Mouse (Mus musculus) embryonic facial prominence, embryonic 13.5 days (tissue): ENCODE results near the gene Ppp6r1. TPM values are rescaled to one million over a fixed set of nuclear protein-coding genes. Genes with fewer than 3 reads are reported as not detected.
A peak's percentile ranks its signal among the peaks of the same experiment; 100 is the strongest.

Experiments used
- ATAC-seq: fragments of 200-750 bp; cut with Nextera tagmentation; 2 replicates; pipeline ENCODE4 v1.8.0; 2017; ENCODE audit warnings: low read depth; ENCODE audit not compliant: insufficient number of reproducible peaks, insufficient read depth, low FRiP score, low TSS enrichment
- H3K27ac ChIP-seq: fragments of 300-500 bp; sonication (generic); 2 replicates; pipeline ENCODE4 v1.5.1; 2015; ENCODE audit warnings: moderate library complexity, mild to moderate bottlenecking, inconsistent platforms
- H3K27me3 ChIP-seq: fragments of 300-500 bp; sonication (generic); 2 replicates; pipeline ENCODE4 v1.6.1; 2015; ENCODE audit warnings: mild to moderate bottlenecking, inconsistent platforms
- H3K36me3 ChIP-seq: fragments of 300-500 bp; sonication (generic); 2 replicates; pipeline ENCODE4 v1.6.1; 2015; ENCODE audit warnings: mild to moderate bottlenecking, inconsistent platforms
- H3K4me1 ChIP-seq: fragments of 300-500 bp; sonication (generic); 2 replicates; pipeline ENCODE4 v1.6.1; 2015; ENCODE audit warnings: inconsistent platforms
- H3K4me2 ChIP-seq: fragments of 300-500 bp; sonication (generic); 2 replicates; pipeline ENCODE4 v1.6.1; 2015; ENCODE audit warnings: moderate library complexity, mild to moderate bottlenecking, inconsistent platforms
- H3K4me3 ChIP-seq: fragments of 300-500 bp; sonication (generic); 2 replicates; pipeline ENCODE4 v1.5.1; 2015; ENCODE audit warnings: mild to moderate bottlenecking, inconsistent platforms
- H3K9ac ChIP-seq: fragments of 300-500 bp; sonication (generic); 2 replicates; pipeline ENCODE4 v1.6.1; 2015; ENCODE audit warnings: mild to moderate bottlenecking, inconsistent platforms
- H3K9me3 ChIP-seq: fragments of 300-500 bp; sonication (generic); 2 replicates; pipeline ENCODE4 v1.6.1; 2016; ENCODE audit warnings: inconsistent platforms
- WGBS: fragments of 180-500 bp; shearing (Covaris S2); methylation state at CpG from one replicate; pipeline ENCODE4 v1.1.7; 2015; ENCODE audit warnings: mixed read lengths; 5-methylcytosine and 5-hydroxymethylcytosine counted together
- polyA plus RNA-seq: library from polyadenylated mRNA; unstranded; fragments of >200 nt; fragmentation: Nextera tagmentation; extraction: Ambion mirVana; gene quantifications from 2 replicates; pipeline ENCODE4 v1.2.1, GENCODE M21; 2015

Gene Ppp6r1
- polyA plus RNA-seq, 1 experiment from 2014 or later, result 14.1 TPM

DNA sequence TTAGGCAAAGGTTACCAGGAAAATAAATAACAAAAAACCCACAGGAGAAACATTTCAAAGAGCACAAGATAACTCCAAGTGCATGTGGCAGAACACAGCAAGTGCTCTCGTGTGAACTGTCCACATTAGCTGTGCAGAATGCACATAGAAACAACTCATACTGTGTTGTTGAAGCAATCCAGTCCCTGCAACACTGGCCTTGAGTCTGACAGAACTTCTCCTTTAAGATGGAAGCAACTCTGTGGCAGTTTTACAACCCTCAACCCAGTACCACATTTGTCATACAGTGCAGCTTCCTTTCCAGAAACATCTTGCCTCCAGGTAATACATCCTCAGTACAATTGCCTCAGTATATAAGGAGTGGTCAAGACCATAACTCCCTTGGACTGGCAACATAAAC is 2.0 kb downstream of the Ppp6r1 start:
- Histone ChIP-seq H3K36me3 (peaks cover 10% of the 10 kb centered on the region; the same call in 1 of the 2 replicates), H3K4me2 (peak overlapping the region; percentile 78), H3K27me3 (no peaks in the 10 kb centered on the region), H3K4me1 (peaks cover 55% of the 10 kb centered on the region), H3K27ac (no peak overlapping the region), H3K9ac (peak overlapping the region; percentile 94), H3K4me3 (peak overlapping the region; percentile 83), H3K9me3 (no peaks in the 10 kb centered on the region)
- WGBS, result 62% methylated on average over 1 of the region's 1 CpGs
- ATAC-seq, result no peak

- no peaks in the 10 kb centered on the region for H3K27me3 ChIP-seq
- no peaks in the 10 kb centered on the region for H3K9me3 ChIP-seq
- no peak overlapping the region for H3K9ac ChIP-seq
- peaks cover 17% of the 10 kb centered on the region for H3K36me3 ChIP-seq
- peaks cover 55% of the 10 kb centered on the region for H3K4me1 ChIP-seq
- no peak for ATAC-seq
- H3K4me2 ChIP-seq, result no peak overlapping the region
- no peak overlapping the region for H3K27ac ChIP-seq
- H3K4me3 ChIP-seq, result no peak overlapping the region
- 80% methylated on average over 1 of the region's 1 CpGs for WGBS
Measured at GRCm38 (mm10) chr7:4655916-4656315, 2.9 kb downstream of the Ppp6r1 start.

GRCm38 (mm10) chr7:4655393-4655792 is 3.4 kb downstream of the Ppp6r1 start:
- no peak for ATAC-seq
- Histone ChIP-seq H3K36me3 (peaks cover 17% of the 10 kb centered on the region), H3K4me2 (no peak overlapping the region), H3K4me1 (peaks cover 50% of the 10 kb centered on the region), H3K27ac (no peak overlapping the region), H3K9ac (no peak overlapping the region), H3K4me3 (no peak overlapping the region), H3K27me3 (no peaks in the 10 kb centered on the region), H3K9me3 (no peaks in the 10 kb centered on the region)
- WGBS, result 86% methylated on average over 4 of the region's 4 CpGs

DNA sequence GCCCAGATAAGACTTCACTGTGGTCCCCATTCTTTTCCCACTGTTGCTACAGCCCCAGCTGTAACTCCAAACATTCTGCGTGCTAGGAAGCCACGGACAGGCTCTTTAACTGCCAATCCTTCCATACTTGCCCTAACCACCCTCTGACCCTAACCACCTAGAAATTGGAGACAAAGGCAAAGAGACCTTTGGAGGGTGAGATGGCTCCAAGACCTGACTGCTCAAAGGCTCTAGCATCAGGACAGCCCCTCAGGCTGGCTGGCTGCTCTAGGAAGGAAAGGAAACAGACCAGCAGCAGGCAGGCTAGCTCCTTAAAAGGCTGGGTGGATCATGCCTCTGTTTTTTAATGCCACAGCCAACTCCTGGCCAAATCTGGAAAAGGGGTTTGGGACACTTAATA is 4.6 kb downstream of the Ppp6r1 start:
- no peak for ATAC-seq
- H3K36me3 ChIP-seq, result peaks cover 17% of the 10 kb centered on the region
- H3K9me3 ChIP-seq, result no peaks in the 10 kb centered on the region
- peaks cover 43% of the 10 kb centered on the region for H3K4me1 ChIP-seq
- H3K27me3 ChIP-seq, result no peaks in the 10 kb centered on the region
- no peak overlapping the region for H3K4me2 ChIP-seq
- WGBS, result 92% methylated on average over 2 of the region's 2 CpGs
- H3K4me3 ChIP-seq, result no peak overlapping the region
- H3K9ac ChIP-seq, result 0 out of 2 replicates have a peak overlapping the region, but pooled peaks have one; percentile 17
- H3K27ac ChIP-seq, result no peak overlapping the region

GRCm38 (mm10) chr7:4653780-4654179 is 5.0 kb downstream of the Ppp6r1 start:
- H3K9me3 ChIP-seq, result no peaks in the 10 kb centered on the region
- H3K4me3 ChIP-seq, result no peak overlapping the region
- H3K4me1 ChIP-seq, result peaks cover 43% of the 10 kb centered on the region
- no peak overlapping the region for H3K4me2 ChIP-seq
- 0 out of 2 replicates have a peak overlapping the region, but pooled peaks have one; percentile 17 for H3K9ac ChIP-seq
- H3K36me3 ChIP-seq, result peaks cover 17% of the 10 kb centered on the region
- H3K27ac ChIP-seq, result no peak overlapping the region
- WGBS, result 79% methylated on average over 7 of the region's 7 CpGs
- H3K27me3 ChIP-seq, result no peaks in the 10 kb centered on the region
- ATAC-seq, result no peak

DNA sequence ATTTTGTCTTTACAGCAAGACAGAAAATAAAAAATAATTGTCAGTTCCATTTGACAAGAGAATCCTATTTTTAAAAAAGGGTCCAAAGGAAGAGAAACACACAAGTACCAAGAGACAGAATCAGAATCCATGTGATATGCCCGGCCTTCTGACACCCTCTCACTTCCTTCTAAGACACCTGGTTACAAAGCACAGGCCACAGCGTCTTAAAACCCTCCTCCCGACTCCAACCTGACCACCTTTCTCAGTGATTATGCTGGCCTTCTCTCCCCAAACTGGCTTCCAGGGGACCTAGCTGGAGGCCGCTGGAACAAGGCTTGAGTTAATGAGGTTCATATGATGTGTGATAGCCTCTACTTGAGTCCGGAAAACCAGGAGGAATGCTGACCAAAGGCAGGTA is 5.5 kb downstream of the Ppp6r1 start:
- H3K9ac ChIP-seq, result 0 out of 2 replicates have a peak overlapping the region, but pooled peaks have one; percentile 11
- no peak for ATAC-seq
- 68% methylated on average over 5 of the region's 5 CpGs for WGBS
- H3K27ac ChIP-seq, result no peak overlapping the region
- H3K27me3 ChIP-seq, result no peaks in the 10 kb centered on the region
- H3K4me2 ChIP-seq, result no peak overlapping the region
- H3K4me1 ChIP-seq, result peaks cover 43% of the 10 kb centered on the region
- no peak overlapping the region for H3K4me3 ChIP-seq
- H3K36me3 ChIP-seq, result peaks cover 17% of the 10 kb centered on the region
- H3K9me3 ChIP-seq, result no peaks in the 10 kb centered on the region

DNA sequence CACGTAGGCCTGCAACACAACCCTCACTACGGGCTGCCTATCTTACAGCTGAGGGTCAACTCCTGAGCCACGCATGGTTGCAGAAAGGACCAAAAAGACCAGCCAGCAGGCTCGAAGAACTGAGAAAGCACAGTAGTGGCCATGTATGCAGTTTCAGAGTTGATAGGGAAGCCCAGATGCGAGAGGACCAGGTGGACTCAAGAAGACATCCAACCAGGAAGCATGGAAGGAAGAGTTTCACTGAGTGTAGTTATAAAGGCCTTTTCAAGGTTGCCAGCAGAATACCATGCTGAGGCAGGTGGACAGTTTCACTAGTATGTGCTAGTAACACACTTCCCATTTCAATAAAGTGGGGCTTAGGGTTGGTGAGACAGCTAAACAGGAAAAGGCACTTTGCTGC is 6.1 kb downstream of the Ppp6r1 start:
- Histone ChIP-seq H3K4me3 (no peak overlapping the region), H3K36me3 (peaks cover 17% of the 10 kb centered on the region), H3K9me3 (no peaks in the 10 kb centered on the region), H3K27ac (no peak overlapping the region), H3K4me2 (no peak overlapping the region), H3K4me1 (peaks cover 41% of the 10 kb centered on the region), H3K9ac (no peak overlapping the region), H3K27me3 (no peaks in the 10 kb centered on the region)
- WGBS, result 93% methylated on average over 5 of the region's 5 CpGs
- no peak for ATAC-seq

DNA sequence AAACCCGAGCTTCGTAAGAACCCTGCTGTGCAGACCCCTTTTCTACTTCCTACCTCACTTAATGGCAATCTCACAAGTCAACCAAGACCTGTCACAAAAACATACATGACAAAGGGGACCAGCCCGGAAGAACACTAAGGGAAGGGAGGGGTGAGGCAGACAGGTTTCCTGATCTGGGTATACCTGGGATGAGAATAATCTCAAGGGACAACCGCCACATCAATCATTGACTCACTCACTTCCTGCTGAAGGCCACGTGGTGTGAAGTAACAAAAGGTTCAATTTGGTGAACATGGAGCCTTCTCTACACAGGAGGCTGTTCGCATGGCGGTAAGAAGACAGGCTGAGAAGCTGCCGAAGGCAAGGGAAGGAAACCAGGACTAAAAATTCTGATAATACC is 7.2 kb downstream of the Ppp6r1 start:
- peaks cover 30% of the 10 kb centered on the region for H3K4me1 ChIP-seq
- H3K4me2 ChIP-seq, result no peak overlapping the region
- H3K27me3 ChIP-seq, result no peaks in the 10 kb centered on the region
- WGBS, result 89% methylated on average over 8 of the region's 8 CpGs
- H3K36me3 ChIP-seq, result peaks cover 28% of the 10 kb centered on the region
- H3K4me3 ChIP-seq, result no peak overlapping the region
- ATAC-seq, result no peak
- no peak overlapping the region for H3K27ac ChIP-seq
- H3K9me3 ChIP-seq, result no peaks in the 10 kb centered on the region
- H3K9ac ChIP-seq, result no peak overlapping the region

DNA sequence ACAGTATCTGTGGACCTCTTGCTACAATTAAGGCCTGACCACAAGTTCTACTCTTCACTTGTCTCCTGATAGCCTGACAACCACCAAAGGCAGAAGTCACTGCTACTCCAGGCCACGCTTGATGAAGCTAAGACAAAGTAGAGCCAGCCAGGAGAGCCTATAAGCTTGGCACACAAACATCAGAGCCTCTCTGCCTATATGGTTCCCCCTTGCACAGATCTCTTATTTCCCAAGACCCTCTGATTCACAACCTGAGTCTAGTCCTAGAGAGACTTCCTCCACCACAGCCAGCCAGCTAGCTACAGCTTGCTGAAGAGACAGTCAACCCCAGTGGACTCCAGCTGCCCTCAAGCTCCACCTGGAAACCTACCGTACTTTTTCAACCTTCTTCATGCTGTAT is 10.8 kb downstream of the Ppp6r1 start:
- Histone ChIP-seq H3K27ac (no peak overlapping the region), H3K9me3 (no peaks in the 10 kb centered on the region), H3K9ac (no peak overlapping the region), H3K36me3 (peaks cover 64% of the 10 kb centered on the region), H3K27me3 (no peaks in the 10 kb centered on the region), H3K4me2 (no peak overlapping the region), H3K4me1 (0 out of 2 replicates have a peak, but pooled peaks cover 6% of the 10 kb centered on the region), H3K4me3 (no peak overlapping the region)
- 92% methylated on average over 2 of the region's 2 CpGs for WGBS
- no peak for ATAC-seq

DNA sequence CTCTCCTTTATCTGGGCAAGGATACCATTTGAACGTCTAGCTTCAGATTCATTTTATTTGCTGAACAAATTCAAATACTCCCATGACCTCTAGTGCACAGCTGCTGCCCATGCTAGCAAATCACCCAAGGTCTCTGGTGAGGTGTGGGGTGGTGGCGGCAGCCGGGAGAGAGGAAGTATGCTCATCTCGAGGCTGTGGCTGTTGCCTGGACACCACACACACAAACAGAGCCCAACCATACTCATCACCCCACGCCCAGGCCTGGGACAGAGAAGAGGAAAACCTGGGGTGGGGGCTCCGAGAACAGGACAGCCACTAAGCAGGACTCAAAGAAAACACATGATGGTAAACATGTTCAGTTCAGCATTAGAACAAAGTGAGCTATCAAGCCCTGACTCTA is 11.5 kb downstream of the Ppp6r1 start:
- H3K9ac ChIP-seq, result no peak overlapping the region
- no peaks in the 10 kb centered on the region for H3K27me3 ChIP-seq
- H3K4me2 ChIP-seq, result no peak overlapping the region
- H3K4me1 ChIP-seq, result 0 out of 2 replicates have a peak, but pooled peaks cover under 1% of the 10 kb centered on the region
- no peak overlapping the region for H3K27ac ChIP-seq
- 76% methylated on average over 6 of the region's 6 CpGs for WGBS
- ATAC-seq, result no peak
- no peak overlapping the region for H3K4me3 ChIP-seq
- peaks cover 65% of the 10 kb centered on the region for H3K36me3 ChIP-seq
- no peaks in the 10 kb centered on the region for H3K9me3 ChIP-seq

- H3K27me3 ChIP-seq, result no peaks in the 10 kb centered on the region
- H3K9me3 ChIP-seq, result no peaks in the 10 kb centered on the region
- WGBS, result 80% methylated on average over 3 of the region's 3 CpGs
- peaks cover 65% of the 10 kb centered on the region for H3K36me3 ChIP-seq
- H3K27ac ChIP-seq, result no peak overlapping the region
- H3K9ac ChIP-seq, result no peak overlapping the region
- H3K4me1 ChIP-seq, result no peaks in the 10 kb centered on the region
- no peak overlapping the region for H3K4me3 ChIP-seq
- H3K4me2 ChIP-seq, result no peak overlapping the region
- no peak for ATAC-seq
Measured at GRCm38 (mm10) chr7:4646806-4647205, 12.0 kb downstream of the Ppp6r1 start.

GRCm38 (mm10) chr7:4643225-4643624 is 15.6 kb downstream of the Ppp6r1 start:
- Histone ChIP-seq H3K36me3 (peaks cover 93% of the 10 kb centered on the region), H3K9ac (no peak overlapping the region), H3K27ac (no peak overlapping the region), H3K27me3 (no peaks in the 10 kb centered on the region), H3K4me3 (no peak overlapping the region), H3K9me3 (no peaks in the 10 kb centered on the region), H3K4me2 (no peak overlapping the region), H3K4me1 (no peaks in the 10 kb centered on the region)
- ATAC-seq, result no peak
- WGBS, result 92% methylated on average over 6 of the region's 6 CpGs

DNA sequence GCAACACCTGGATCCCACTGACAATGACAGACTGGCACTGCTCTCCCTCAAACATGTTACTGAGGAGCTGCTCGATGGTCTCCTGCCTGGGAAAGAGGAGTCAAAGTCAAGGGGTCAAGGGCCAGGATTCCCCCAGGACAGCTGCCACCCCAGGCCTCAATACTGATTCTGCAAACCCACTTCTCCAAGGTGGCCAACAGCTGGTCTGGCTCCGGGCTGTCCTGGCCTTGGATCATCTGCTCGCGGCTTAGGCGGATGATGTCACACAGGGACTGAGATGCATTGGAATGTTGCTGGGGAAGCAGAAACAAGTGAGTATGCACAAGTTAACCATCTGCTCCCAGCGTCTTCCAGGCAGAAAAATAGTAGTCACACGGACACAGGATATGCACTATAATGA is 16.9 kb downstream of the Ppp6r1 start:
- Histone ChIP-seq H3K27me3 (no peaks in the 10 kb centered on the region), H3K4me1 (no peaks in the 10 kb centered on the region), H3K4me3 (no peak overlapping the region), H3K36me3 (peaks cover 99% of the 10 kb centered on the region), H3K9me3 (no peaks in the 10 kb centered on the region), H3K4me2 (no peak overlapping the region), H3K9ac (no peak overlapping the region), H3K27ac (no peak overlapping the region)
- ATAC-seq, result no peak
- WGBS, result 90% methylated on average over 7 of the region's 7 CpGs
